Mouse (Mus musculus): ENCODE measurements around the gene Bpifb3.

The Bpifb3 gene

GRCm38 (mm10) chr2:153917930-153918329, at the start of gene Bpifb3:
TSS of gene Bpifb3 (plus strand) at chr2:153918230.
- DNase-seq (ENCODE audit: low spot score in 2 of 2): no peak

GRCm38 (mm10) chr2:153870984-153871383, 47.0 kb upstream of the Bpifb3 start, which contains the start of gene Sun5:
TSS of gene Sun5 (minus strand) at chr2:153871084.
- no peak for DNase-seq (ENCODE audit: low spot score in 2 of 2)

GRCm38 (mm10) chr2:153874745-153875144, 43.3 kb upstream of the Bpifb3 start, which contains the start of gene Bpifb2:
TSS of gene Bpifb2 (plus strand) at chr2:153875045.
- DNase-seq (ENCODE audit: low spot score in 2 of 2): no peak

DNA sequence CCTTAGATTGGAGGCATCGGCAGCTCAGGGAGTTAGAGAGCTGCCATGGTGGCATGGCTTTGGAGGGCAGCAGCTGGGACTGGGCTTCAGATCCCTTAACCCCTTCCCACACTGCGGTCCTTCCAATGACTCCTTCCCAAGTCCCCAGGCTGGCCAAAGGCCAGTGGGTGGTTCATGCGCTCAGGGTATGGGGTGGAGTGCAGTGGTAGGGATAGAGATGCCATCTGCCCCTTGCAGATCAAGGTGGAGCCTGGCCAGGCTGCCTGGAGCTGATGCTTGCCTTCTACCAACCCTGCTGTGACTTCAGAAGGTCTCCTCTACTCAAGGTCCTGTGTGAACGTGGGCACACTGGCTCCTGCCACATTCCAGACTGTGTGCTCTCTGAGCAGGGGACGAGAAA, 18.9 kb upstream of the Bpifb3 start:
- DNase-seq (ENCODE audit: low spot score in 2 of 2): no peak

- DNase-seq (ENCODE audit: low spot score in 2 of 2): no peak
Observed at GRCm38 (mm10) chr2:153900088-153900487, 17.9 kb upstream of the Bpifb3 start, which contains the start of gene Bpifb6. TSS of gene Bpifb6 (plus strand) at chr2:153900388.

- no peak for DNase-seq (ENCODE audit: low spot score in 2 of 2)
Observed at GRCm38 (mm10) chr2:153902726-153903125, 15.3 kb upstream of the Bpifb3 start.

GRCm38 (mm10) chr2:153906626-153907025, 11.4 kb upstream of the Bpifb3 start:
- DNase-seq (ENCODE audit: low spot score in 2 of 2): no peak

DNA sequence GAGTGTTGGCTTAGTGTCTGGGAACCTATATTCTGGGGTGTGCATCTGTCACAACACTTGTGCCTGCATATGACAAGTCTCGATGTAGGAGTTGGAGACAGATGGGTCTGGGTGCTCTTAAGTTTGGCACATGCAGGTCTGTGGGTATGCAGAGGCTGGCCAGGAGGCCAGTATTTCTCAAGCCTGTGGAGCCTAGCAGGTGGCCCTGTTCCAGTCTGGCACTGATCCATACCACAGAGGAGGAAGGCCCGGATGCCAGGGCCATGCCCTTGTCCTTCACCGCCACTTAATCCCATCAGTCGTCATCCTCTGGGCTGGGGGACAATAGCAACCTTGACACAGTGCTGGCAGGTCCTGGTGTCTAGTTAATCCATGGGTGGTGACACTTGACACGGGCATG, 3.9 kb upstream of the Bpifb3 start:
- peak; percentile 7 to 24 for DNase-seq (ENCODE audit: low spot score in 2 of 2)

GRCm38 (mm10) chr2:153921246-153921645, 3.2 kb downstream of the Bpifb3 start:
- no peak for DNase-seq (ENCODE audit: low spot score in 2 of 2)

- peak in 1 of 2 experiments; percentile 8 for DNase-seq (ENCODE audit: low spot score in 2 of 2)
Observed at GRCm38 (mm10) chr2:153929871-153930413, 11.9 kb downstream of the Bpifb3 start.

- no peak for DNase-seq (ENCODE audit: low spot score in 2 of 2)
Observed at GRCm38 (mm10) chr2:153931125-153931524, 13.1 kb downstream of the Bpifb3 start.

DNA sequence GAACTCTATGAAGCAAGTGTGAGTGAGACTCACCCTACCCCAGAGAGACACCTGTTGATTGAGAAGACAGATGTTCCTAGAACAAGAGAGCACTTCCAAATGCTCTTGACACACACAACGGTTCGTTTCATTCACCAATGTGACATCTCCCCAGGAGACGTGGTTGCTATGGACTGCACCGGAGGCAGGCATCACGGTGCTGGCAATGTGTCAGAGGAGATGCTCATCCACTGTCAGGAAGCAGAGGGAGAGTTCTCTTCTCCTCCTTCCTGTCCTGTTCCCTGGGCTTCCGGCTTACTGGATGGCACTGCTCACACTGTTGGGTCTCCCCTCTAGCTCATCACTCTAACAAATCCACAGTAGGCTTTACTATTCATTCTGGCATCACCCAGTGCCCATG, 15.3 kb downstream of the Bpifb3 start:
- DNase-seq (ENCODE audit: low spot score in 2 of 2): no peak

- DNase-seq (ENCODE audit: low spot score in 2 of 2): no peak
Observed at GRCm38 (mm10) chr2:153935348-153935747, 17.3 kb downstream of the Bpifb3 start.

DNA sequence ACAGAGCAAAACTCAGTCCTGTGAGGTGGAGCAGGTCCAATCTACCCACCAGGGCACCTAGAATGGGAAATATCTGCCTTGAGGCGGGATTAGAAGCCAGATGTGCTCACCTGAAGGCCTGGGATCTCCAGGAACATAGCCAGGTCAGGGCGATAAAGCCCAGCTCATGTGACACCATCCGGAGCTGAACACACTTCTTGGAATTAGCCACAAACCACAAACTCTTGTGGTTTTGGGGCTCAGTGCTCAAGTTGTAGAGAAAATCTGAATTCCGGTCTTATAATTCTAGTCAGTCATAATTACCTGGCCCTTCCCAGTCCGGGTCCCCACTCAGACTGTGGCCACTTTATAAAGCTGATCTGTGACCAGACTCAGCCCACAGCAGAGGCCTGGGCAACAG, 19.8 kb downstream of the Bpifb3 start, which contains the start of gene Bpifb4:
Bpifb4 (plus strand) TSS at position 370 of the 400 bp plus-strand sequence.
- no peak for DNase-seq (ENCODE audit: low spot score in 2 of 2)

- peak in 1 of 2 experiments; percentile 3 for DNase-seq (ENCODE audit: low spot score in 2 of 2)
Observed at GRCm38 (mm10) chr2:153943537-153943936, 25.5 kb downstream of the Bpifb3 start.

- DNase-seq (ENCODE audit: low spot score in 2 of 2): no peak
Observed at GRCm38 (mm10) chr2:153944567-153944966, 26.5 kb downstream of the Bpifb3 start.

DNA sequence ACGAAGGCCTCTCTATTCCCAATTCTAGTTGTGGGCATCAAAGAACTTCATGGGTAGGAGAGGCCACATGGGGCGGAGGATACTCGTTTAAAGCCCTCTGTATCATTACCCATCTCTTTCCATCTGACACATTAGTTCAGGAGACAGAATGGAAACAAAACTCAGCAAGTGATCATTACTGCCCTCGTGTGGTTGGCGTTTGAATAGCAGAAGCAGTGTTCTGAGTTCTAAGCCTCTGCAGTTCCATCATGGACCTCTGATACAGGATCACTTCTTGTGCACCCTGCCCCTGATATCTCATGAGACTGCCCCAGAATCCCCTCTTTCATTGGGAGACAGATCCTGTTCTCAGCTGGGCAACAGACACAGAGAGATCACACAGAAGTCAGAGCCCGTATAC, 34.9 kb downstream of the Bpifb3 start:
- DNase-seq (ENCODE audit: low spot score in 2 of 2): peak in 1 of 2 experiments; percentile 15

DNA sequence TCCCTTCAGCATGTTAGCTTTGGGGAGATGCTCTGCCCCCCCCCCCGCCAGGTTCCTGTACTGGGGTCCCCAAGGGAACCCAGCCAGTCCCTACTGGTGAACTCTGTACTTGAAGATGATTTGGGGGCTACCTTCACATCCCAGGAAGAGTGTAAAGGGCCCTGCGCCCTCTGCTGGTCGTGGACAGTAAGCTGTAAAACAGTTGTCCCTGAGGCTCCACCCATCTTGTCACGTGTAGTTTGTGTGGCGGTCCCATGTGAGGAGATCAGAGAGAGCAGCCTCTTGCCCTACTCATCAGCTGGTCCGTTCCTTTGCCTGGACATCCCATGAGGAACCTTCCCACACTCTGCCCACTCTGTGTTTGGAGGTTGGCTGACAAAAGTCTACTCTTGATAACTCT, 35.8 kb downstream of the Bpifb3 start:
- DNase-seq (ENCODE audit: low spot score in 2 of 2): no peak

DNA sequence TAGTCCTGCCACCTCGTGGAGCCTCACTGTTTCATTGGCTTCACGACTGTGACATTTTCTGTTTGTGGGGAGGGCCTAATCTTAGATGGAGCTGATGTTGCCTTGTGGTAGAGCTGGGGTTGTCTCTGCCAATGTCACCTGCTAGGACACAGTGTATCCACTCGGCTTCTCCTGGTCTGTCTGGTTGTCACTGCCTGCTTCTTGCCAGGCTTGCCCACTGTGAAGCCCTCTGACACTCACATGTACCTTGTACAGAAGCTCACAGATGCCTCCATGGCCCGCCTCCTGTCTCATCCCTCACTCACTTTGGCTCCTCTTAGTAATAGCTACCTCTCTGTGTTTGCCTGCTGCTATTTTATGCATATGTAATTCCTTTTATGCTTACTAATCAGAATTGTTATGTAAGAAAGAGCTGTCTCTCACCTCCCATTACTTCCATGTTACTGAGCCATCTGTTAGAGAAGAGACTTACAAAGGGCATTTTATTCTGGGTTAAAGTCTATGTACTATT, 44.8 kb downstream of the Bpifb3 start:
- DNase-seq (ENCODE audit: low spot score in 2 of 2): no peak

- DNase-seq (ENCODE audit: low spot score in 2 of 2): no peak
Observed at GRCm38 (mm10) chr2:153963334-153963733, 45.3 kb downstream of the Bpifb3 start.

GRCm38 (mm10) chr2:153970221-153970620, 52.2 kb downstream of the Bpifb3 start:
- no peak for DNase-seq (ENCODE audit: low spot score in 2 of 2)

GRCm38 (mm10) chr2:153974582-153974981, 56.6 kb downstream of the Bpifb3 start, which contains the start of gene Bpifa6:
TSS of gene Bpifa6 (plus strand) at chr2:153974945.
- no peak for DNase-seq (ENCODE audit: low spot score in 2 of 2)
